Mouse (Mus musculus): ENCODE results near the gene Tmem94.
A peak's percentile ranks its signal among the peaks of the same experiment; 100 is the strongest.

Gene Tmem94

DNA sequence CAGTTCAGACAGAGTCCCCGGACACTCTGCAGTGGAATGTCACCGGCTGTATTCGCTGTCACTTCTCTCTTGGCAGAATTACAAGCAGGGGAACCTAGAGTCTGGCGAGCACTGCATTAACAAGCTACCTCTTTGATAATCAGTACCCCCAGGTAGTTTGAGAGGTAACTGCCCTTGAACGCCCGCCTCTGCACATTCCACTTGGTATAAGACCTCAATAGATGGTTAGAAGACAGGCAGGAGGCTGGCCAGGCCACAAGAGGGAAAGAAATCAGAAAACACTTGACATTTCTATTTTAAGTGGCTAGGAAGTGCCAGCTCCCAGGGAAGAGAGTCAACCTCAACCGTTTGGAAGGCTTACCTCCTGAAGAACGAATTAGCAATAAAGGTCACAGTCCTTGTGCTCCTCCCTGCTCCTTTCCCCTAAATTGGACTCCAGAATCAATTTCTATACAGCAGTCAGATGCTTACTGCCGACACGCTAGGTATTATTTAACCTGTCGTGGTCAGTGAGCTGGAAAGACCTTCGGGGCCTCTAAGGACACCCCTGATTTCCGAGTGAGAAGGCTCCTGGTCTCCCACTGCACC is 1.2 kb downstream of the Tmem94 start:
- no peak for DNase-seq (ENCODE audit: low read depth, low spot score)

DNA sequence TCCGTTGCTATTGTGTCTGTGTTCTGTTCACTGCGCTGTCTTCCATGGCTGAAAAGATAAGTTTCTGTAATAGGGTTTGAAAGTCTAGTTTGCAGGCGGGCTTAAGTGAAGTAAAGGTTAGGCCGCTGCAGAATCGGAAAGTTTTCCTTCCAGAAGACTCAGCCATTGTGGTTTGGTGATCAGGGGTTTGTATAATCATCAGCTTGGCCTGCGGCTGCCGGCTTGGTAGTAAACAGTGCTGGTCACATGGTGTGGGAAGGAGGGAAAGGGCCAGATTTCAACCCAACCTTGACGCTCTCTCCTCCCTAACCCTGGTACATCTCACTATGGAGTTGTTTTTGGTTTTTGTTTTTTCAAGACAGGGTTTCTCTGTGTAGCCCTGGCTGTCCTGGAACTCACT is 1.7 kb downstream of the Tmem94 start:
- no peak for DNase-seq (ENCODE audit: low read depth, low spot score)

DNA sequence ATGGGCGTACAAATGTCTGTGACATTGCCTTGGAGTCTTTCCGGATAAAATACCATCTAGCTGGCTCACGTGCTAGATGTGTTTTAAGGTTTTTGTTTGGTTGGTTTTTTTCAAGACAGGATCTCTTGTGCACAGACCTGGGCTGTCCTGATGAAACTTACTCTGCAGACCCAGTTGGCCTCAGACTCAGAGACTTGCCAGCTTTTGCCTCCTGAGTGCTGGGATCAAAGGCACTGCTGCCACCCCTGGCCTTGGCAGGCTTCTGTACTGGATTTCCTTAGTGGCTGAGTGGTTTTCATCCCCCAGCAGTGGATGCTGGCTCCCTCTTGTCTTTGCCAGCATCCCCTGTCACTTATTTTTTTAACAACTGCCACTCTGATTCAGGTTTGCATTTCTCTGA is 3.7 kb downstream of the Tmem94 start:
- no peak for DNase-seq (ENCODE audit: low read depth, low spot score)

DNA sequence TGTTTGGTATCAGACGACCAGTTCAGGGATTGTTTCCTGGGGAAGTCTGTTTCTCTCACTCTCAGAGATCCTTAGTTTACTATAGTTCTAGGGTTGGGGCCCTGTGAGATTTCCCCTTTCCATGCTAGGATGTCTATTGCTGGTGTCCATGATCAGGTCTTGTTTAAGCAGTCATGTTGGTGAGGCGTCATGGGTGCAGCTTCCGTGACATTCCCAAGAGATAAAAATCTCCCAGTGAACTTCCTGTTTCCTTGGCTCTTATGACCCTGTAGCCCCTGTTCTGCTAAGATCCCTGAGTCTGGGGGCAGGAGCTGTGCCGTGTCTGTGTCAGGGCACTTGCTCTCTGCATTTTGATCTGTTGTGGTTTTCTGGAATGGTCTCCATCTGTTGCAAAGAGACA is 9.4 kb downstream of the Tmem94 start:
- no peak for DNase-seq (ENCODE audit: low read depth, low spot score)

DNA sequence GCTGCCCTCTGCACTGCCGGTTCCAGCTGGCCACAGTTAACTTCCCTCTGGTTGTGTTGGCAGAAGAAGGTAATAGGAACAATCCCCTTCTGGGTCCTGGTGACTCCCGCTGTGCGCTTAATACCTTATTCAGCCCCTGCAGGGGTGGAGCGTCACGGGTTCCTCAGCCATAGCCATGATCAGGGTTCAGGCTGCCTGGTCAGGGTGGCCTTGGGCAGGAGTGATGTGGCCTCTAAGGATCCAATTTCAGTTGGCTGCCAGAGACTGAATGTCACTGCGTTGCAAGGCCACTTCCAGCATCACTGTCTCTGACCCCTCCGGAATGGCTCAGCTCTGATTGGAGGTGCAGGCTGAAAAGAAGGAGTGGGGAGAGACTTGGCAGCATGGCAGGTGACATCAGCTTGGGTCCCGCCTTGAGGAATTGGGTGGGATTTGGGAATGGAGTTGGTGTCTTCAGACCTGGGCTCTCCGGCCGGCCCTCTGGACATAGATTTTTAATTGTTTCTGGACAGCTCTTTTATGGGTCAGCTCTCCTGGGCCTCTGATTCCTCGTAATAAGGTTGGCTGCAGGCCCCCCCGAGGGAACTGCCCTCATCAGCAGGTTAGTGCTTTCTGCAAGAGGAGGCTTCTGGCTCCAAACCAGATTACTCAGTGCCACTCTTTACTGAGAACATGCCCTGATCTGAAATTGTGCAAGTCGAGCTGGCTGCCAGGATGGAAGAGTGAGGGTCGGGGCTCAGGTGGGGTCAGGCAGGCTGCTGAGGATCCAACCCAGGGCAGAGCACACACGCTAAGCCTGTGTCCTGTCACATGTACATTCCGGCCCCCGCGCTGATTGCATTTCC is 10.8 kb downstream of the Tmem94 start:
- no peak for DNase-seq (ENCODE audit: low read depth, low spot score)

DNA sequence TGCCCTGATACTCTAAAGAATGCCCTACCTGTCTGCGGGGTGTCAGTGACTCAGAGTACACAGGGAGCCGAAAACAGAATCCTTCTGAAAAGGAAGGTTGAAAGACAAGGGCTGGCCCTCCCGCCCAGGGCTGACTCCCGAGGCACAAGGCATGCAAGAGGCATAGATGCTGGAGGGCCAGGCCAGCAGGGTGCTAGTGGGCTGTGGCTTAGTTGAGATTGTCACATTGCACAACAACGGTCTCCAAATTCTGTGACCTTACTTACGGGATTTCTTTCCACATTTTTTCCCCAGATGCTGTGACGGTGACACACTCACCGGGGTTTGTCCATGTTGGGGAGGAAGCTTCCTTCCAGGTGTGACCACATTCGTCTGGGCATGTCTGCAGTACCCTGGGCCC is 11.7 kb downstream of the Tmem94 start:
- no peak for DNase-seq (ENCODE audit: low read depth, low spot score)

DNA sequence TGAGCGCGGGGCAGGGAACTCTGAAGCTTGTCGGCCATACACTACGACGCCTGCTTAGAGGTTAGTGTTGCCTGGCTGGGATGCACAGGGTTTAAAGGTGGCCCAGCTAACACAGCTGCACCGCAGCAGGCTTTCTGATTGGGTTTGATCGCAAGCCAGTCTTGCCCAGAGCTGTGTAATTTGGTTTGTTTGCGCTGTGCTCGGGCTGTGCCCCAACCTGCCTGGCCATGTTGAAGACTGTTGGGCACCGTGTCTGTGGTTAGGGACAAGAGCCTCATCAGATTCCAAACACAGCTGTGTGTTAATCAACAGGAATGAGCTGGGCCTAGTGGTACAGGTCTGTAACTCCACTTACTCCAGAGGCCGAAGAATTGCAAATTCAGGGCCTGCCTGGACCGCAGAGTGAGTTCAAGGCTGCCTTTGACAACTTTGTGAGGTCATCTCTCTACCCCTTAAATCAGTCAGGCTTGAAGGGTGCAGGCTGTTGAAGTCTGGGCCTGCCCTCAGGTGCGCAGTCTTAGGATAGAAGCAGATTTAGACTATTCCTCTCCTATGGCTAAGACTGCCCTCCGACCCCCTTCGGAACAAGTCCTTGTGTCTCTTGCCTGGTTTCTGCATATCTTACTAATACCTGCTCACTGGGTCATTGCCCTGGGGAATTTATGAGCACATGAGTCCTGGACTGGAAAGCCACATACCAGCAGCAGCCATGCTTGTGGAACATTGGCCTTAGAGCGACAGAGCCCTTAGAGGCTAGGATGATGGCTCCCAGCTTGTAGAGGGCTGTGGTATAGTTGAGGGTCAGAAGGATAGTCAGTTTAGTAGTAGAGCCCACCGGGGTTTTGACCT is 12.5 kb downstream of the Tmem94 start:
- DNase-seq (ENCODE audit: low read depth, low spot score) = no peak

DNA sequence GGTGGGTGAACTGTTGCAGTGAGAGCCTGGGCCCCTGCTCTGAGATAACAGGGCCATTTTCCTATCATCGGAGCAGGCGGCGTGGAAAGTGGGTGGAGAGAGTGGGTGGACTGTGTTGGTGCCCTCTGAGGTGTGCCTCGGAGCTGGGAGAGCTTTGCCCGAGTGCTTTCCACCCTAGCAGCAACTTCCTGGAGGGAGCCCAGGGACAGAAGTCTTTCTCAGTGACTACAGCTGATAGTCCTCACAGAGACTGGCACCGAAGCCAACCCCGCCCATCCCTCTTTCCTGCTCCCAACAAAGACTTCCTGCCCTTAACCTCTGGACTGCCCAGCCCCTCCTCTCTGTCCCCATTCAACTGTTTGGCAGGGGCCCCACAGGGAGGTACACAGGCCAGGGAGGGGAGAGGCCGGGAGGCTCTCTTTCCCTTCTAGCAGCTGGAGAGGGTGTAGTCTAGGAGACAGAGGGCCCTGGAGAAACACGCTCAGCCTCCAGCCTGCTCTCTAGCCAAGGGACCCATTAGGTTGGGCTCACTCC is 13.9 kb downstream of the Tmem94 start:
- DNase-seq (ENCODE audit: low read depth, low spot score) = peak; percentile 79

DNA sequence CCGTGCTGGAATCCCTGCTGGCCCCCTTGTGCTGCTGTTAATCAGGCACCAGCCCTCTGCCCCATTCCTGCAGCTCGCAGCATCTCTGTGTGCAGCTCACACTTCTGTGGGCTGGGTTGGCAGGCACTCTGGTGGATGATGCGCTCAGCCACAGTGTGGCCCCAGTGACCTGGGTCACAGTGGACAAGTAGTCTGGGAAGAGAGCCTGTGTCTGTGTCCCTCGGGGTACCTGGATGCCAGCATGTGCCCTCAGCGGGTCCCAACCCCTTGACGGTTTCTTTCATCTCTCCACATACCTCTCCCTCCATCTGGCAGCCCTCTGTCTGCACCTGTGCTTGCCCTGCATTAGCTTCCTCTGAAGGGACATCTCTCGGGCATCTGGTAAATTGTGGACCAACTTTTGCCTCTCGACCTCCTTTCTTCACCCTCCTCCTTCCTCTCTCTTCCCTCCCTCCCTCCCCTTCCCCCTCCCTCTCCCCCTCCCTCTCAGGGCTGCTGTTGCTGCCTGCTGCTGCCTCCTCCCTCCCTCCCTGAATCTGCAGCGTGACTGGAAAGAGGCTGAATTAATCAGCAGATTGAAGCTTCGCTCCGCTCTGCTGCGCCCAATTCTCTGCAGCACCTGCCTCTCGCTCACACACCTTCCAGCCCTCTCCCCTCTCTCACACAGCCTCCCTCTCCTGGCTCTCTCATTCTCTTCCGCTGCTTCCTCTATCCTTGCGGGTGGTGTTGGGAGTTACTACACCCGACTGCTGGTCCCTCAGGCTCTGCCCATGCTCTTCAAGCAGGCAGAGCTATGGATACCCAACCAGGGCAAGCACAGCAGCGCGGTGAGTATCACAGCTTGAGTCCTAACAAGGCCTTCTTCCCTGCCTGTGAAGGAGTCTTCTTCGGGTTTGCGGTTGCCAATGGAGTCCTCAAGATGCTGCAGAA is 15.2 kb downstream of the Tmem94 start:
- DNase-seq (ENCODE audit: low read depth, low spot score) = peak; percentile 59

DNA sequence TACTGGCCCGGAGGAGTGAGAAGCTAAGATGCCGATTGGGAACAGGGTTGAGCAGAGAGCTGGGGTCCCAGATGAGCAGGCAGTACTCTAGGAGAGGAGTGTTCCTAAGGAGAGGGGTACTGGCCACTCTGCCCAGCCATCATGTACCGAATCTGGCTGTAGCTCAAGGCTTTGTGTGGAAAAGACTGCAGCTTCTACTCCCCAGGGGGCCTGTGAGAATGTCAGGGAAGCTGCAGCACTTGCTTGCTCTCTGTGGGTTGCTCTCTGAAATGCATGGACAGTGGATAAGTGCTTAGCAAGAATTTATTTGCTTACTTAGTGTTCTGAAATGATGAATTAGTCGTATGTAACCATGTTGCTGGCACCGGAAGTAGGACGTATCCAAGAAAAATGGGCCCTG is 21.2 kb downstream of the Tmem94 start:
- DNase-seq (ENCODE audit: low read depth, low spot score) = no peak

DNA sequence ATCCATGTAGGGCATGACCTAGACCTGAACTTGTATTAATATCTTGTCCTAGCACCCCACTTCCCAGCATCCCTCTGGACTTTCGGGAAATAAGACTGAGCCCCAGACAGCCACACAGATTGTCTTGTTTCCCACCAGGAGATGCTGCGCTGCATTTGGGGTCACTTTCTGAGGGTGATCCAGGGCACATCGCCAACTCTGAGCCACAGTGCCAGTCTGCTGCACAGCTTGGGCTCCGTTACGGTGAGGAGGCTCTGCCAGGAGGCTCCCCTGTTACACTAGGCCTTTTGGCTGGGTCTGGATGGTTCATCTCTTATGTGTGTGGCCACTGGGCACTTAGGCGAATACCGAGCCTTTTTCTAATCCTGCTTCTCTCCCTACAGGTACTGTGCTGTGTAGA is 24.6 kb downstream of the Tmem94 start:
- no peak for DNase-seq (ENCODE audit: low read depth, low spot score)

DNA sequence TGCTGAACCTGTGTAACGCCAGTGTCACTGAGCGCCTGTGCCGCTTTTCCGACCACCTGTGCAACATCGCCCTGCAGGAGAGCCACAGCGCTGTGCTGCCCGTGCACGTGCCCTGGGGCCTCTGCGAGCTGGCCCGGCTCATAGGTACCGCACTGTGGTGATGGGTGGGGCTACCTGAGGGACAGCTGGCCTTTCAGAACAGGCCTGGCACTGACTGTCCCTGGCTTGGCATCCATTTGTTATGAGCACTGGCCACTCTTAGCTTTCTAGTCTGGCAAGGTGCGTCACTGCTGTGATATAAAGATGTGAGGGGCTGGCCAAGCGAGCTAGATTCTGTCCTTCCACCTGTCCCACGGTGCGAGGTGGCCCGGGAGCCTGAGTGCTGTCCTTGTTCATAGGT is 26.7 kb downstream of the Tmem94 start:
- no peak for DNase-seq (ENCODE audit: low read depth, low spot score)

DNA sequence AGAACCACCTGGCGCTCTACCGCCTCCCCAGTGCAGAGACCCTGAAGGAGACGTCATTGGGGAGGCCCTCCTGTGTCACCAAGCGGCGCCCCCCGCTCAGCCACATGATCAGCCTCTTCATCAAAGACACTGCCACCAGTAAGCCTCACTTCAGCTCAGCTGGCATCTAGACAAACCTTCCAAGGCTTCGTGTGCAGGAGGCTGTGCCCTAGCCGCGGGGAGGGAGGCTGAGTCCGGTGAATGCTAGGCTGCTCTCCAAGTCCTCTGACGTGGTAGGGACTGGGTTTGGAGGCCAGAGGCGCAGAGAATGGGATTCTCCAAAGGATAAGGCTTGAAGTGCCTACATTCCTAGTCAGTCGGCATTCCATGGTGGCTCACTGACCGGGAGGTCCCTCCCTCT is 27.1 kb downstream of the Tmem94 start:
- DNase-seq (ENCODE audit: low read depth, low spot score) = no peak

DNA sequence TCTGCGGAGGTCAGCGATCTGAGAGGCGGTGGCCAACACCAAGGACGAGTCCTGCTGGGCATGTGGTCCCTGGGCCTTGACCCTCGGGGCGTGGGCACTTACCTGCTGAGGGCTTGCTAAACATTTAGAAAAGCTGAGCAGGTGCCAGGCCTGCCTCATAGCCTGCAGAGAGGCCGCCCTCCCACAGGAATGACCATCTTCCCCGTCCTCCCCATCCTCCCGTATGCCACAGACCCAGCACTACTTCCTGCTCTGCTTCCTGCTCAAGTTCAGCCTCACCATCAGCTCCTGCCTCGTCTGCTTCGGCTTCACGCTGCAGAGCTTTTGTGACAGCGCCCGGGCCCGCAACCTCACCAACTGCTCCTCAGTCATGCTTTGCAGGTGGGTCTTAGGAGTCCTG is 31.7 kb downstream of the Tmem94 start:
- no peak for DNase-seq (ENCODE audit: low read depth, low spot score)

DNA sequence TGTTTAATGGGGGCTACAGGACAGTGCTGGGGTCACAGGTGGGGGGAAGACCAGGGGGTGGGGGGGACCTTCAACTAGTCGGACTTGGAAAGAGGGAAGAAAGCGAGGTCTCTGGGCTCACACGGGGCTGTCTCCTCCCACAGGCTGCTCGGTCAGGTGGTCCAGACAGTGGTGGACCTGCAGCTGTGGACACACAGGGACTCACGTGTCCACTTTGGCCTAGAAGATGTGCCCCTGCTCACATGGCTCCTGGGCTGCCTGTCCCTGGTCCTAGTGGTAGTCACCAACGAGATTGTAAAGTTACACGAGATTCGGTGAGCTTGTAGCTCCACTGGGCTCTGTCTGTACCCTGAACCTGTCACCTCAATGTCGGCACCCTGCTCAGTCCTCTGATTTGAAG is 32.4 kb downstream of the Tmem94 start:
- no peak for DNase-seq (ENCODE audit: low read depth, low spot score)

DNA sequence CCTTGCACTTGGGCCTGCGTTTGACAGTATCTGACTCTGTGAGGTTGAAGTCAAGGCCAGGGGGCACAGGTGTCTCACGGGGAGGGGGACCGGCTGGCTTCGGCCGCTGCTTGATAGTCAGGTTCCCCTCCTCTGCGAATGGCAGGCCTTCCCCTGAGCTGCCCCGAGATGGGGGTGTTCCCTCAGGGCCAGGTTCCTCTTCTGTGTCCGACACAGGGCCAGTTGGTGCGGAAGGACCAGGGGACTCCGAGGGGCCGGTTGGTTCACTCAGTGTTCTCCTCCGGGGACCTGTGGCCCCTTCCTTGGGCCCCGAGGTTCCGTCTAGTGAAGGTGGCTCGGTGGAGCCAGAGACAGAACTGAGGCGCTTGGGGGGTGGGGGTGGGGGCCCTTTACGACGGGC is 35.7 kb downstream of the Tmem94 start:
- no peak for DNase-seq (ENCODE audit: low read depth, low spot score)

DNA sequence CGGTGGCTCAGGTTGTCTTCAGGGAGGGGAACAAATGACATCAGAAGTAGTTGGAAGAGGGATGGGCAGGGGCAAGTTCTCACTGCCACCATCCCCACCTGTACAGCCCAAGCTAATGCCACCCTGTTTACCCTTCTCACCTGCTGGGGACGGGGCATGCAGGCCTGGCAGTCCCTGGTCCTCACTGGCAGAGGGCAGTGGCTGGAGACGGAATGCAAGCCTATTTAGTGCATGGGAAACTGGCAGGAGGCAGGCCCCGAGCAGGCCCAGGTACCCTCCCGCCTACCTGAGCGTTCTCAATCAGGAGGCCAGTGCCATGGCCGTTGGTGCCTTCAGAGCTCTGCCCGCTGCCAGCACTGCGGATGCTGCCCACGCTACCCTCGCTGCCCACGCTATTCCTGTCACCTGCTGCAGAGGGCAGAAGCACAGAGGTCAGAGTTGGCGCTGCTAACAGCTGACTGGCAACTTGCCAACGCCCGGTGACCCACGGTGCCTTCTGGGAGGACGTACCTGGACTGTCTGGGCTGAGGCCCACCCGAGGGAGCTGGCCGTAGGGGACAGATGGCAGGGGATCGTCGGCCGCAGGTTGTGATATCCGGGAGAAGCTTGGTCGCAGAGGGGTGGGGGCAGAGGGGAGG is 38.0 kb downstream of the Tmem94 start:
- DNase-seq (ENCODE audit: low read depth, low spot score) = no peak

DNA sequence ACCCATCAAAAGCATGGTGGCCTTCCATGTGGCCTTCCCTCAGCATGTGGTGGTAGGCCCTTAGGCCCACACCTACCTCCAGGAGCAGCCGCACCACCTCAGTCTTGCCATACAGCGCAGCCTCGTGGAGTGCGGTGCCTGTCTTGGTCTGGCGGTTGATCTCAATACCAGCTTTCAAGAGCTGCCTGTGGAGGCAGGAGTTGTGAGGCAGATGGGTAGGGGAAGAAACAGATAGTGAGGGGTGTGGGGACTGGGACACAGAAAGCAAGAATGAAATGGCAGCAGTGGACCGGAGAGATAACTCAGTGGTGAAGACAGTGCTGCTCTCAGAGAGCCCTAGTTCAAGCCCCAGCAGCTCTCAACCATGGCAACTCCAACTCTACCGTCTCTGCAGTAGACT is 39.8 kb downstream of the Tmem94 start:
- no peak for DNase-seq (ENCODE audit: low read depth, low spot score)

DNA sequence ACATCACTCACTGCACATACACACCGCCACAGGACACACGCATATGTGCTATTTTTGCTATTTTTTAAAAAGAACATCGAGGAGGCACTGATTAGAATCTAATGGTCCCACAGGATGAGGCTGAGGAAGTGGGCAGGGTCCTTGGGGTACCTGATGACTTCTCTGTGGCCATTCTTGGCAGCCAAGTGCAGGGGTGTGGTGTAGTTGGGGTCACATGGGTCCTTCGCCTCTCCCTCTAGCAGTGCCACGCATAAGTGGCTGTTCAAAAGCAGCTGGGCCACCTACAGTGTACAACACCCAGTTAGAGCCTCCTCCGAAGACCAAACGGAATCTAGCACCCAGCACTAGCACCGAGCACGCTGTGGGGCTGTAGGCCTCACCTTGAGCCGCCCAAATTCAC is 40.9 kb downstream of the Tmem94 start:
- no peak for DNase-seq (ENCODE audit: low read depth, low spot score)

DNA sequence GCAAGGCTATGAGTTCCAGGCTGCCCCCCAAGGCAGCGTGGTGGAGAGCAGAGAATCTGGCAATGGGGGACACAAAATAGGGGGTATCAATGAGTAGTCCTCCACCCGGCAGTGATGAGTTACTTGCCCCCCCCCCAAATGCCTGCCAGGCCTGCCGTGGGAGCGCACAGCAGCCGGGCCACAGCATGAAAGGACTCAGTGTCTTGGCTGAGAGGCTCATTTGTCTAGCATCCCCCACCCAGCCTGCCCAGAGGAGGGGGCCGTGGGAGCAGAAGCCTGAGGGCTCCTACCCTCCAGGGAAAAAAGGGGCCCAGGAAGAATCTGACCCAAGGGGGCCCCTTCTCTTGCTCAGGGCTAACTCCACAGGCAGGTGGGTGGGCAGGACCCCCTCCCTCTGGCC is 42.1 kb downstream of the Tmem94 start:
- DNase-seq (ENCODE audit: low read depth, low spot score) = no peak

DNA sequence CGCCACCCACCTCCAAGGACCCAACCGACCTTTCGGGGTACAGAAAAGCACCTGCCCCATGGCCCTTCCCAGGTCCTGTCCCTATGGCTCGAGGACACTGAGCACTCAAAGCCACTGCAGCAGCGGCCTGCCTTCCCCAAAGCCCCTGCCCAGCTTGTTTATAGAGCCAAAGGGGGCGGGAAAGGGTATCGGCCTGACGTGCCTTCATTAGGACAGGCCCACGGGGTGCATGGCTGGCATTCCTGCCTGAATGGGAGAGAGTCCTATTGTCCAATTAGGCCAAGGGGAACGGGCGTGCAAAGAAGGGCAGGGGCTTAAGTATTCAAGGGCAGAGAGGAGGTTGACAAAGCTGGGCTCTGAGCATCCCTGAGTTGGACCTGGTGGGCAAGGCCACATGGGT is 42.7 kb downstream of the Tmem94 start:
- DNase-seq (ENCODE audit: low read depth, low spot score) = no peak
